Mouse (Mus musculus) layer of hippocampus, adult 2 months (tissue): ENCODE measurements around the gene Agpat2. TPM values are rescaled to one million over a fixed set of nuclear protein-coding genes. Genes with fewer than 3 reads are reported as not detected.

Source experiments
- DNase-seq, 2 experiments: peaks; one replicate each; pipeline ENCODE4 v3.0.0; 2022; ENCODE audit warnings: low spot score in 2 of 2
- H3K27ac ChIP-seq: fragments of 200-600 bp; 2 replicates; pipeline ENCODE4 v1.8.1; 2022
- H3K4me3 ChIP-seq: fragments of 200-600 bp; 2 replicates; pipeline ENCODE4 v1.8.1; 2022; ENCODE audit warnings: mild to moderate bottlenecking
- CTCF ChIP-seq: fragments of 200-600 bp; conservative IDR thresholded peaks from 2 replicates; pipeline ENCODE4 v1.8.1; 2022; ENCODE audit warnings: antibody characterized with exemption, mild to moderate bottlenecking, moderate library complexity
- microRNA-seq, 2 experiments: library from miRNA; unstranded; fragments of <30 nt; microRNA quantifications; one replicate each; pipeline ENCODE4 v1.2.0; 2021
- total RNA-seq, 2 experiments: library from RNA; stranded (reverse); gene quantifications; 2 replicates each; pipeline ENCODE4 v1.2.3; 2021

Agpat2 gene
- total RNA-seq, 2 experiments from 2014 or later = 1.6 to 2.5 TPM

DNA sequence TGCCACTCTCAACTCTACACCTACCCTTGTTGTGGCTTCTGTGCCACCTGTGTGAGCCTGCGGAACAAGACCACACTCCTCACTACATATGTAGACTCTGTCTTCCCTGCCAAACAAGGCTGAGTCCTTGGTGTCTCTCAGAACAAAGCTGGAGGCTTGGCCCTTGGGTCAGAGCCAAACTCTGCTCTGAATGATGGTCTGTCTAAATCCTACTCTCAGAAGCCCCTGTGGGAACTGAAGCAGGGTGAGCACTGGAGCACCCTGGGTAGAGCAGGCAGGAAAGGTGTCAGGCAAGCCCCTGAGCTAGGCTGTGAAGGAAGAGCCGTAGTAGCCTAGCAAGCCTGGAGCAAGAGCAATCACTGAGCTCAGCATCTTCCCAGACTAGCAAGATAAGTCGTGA lies 54.0 kb downstream of the Agpat2 start:
- no peak overlapping the region for H3K4me3 ChIP-seq
- H3K27ac ChIP-seq = no peak overlapping the region
- DNase-seq = no peak
- no peak for TF ChIP-seq CTCF

DNA sequence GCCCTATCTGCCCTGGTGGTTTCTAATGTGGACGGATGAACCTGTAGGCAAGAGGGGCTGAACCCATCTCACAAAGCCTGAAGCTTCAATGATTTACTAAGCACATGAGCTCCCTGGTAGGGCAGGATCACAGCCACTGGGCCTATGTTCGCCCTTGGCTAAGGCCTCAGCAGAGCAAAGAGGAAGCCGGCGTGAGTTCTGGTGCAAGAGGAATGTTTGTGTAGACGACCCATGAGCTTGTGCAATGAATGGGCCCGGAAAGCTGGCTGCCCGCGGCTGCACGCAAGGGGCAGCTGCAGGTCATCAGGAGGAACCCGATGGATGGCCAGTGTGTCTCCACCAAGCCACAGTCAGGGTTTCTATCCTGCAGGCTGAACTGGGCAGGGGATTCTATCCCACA lies 54.4 kb downstream of the Agpat2 start:
- TF ChIP-seq CTCF = no peak
- no peak for DNase-seq

GRCm38 (mm10) chr2:26547481-26547880 lies 56.7 kb downstream of the Agpat2 start:
- Histone ChIP-seq H3K27ac (no peak overlapping the region; the same call in 1 of the 2 replicates), H3K4me3 (no peak overlapping the region)
- peak; percentile 66 for TF ChIP-seq CTCF
- peak in 1 of 2 experiments; percentile 44 for DNase-seq

More for the DNA sequence above, 54.4 kb downstream of the Agpat2 start:
- no peak overlapping the region for H3K27ac ChIP-seq
- no peak overlapping the region for H3K4me3 ChIP-seq

DNA sequence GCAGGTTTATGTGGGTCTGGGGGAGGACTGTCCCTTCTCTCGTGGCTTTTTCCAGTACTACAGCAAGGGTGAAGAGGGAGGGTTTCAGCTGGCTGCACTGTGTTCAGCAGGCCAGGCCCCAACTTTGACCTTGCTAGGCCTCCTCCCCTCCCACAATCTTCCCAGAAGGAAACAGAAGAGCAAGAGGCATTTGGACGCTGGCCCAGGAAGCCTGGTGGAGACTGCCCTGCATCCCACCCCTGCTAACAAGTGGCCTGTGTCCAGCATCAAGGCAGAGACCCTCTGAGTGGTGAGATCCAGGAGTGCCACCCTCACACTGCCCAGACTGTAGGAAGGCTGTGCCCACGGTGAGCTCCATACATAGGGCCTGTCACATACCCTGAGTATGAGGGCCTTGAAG lies 60.0 kb downstream of the Agpat2 start:
- no peak overlapping the region for H3K4me3 ChIP-seq
- no peak for TF ChIP-seq CTCF
- no peak for DNase-seq
- H3K27ac ChIP-seq = no peak overlapping the region

DNA sequence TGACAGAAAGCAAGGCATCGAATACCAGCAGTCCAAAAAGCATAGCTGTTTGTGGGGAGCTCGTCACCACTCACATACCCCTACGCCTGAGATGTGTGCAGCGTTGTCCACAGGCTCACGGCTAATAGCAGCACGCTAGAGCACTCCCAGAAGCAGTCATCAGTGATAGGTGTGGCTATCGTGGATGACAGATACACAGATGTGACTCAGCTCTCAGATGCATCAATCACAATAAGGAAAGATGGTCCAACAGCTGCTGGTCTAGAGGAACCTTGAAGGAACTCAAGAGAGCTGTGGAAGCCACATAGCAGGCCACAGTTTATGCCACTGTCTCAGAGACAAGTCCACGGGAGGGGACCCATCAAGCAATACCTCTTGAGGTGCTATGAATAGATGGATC lies 60.4 kb downstream of the Agpat2 start:
- H3K4me3 ChIP-seq = no peak overlapping the region
- no peak overlapping the region for H3K27ac ChIP-seq
- no peak for DNase-seq
- no peak for TF ChIP-seq CTCF

DNA sequence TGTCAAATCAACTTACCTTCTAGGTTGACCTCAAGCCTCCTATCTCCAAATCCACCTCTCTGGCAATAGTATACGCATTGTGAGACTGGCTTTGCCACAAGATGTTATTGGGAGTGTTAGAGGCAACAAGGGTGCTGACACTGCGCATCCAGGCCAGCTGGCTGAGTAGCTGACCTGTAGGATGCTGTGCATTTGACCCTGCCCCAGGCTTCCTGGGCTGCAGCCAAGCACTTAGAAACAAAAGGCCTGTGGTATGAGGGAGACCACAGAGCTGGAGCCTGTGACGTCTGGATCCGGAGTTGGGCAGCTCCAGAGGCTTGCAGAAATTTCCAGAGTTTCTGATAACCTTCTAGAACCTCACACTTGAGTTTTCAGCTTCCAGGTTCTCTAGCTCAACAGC lies 61.1 kb downstream of the Agpat2 start:
- DNase-seq = no peak
- Histone ChIP-seq H3K27ac (no peak overlapping the region), H3K4me3 (no peak overlapping the region)
- TF ChIP-seq CTCF = no peak

Small RNA genes lying within 50 kb of the gene (microRNA-seq; reads per million reads assigned to microRNA genes)
- gene Mir126a (0 to 1.6 reads per million in 2 experiments), gene Mir126b (0 reads per million in 2 experiments)

Other genes with a start within 250 kb of the Agpat2 start
- 1 to 10 TPM; 1.5 to 2.1 TPM for gene Card9, start 243.5 kb downstream of the Agpat2 start, total RNA-seq
- 10 to 100 TPM; 72.5 to 88.9 TPM for gene Snapc4, start 223.8 kb downstream of the Agpat2 start, total RNA-seq
- 100 to 1,000 TPM; 159 to 168 TPM for gene Entr1, start 215.1 kb downstream of the Agpat2 start, total RNA-seq
- gene Pmpca, start 215.1 kb downstream of the Agpat2 start, total RNA-seq = 100 to 1,000 TPM in 1 of 2 experiments, 10 to 100 TPM in 1; 89.2 to 100 TPM
- 10 to 100 TPM; 22.2 to 25.1 TPM for gene Inpp5e, start 195.2 kb downstream of the Agpat2 start, total RNA-seq
- 10 to 100 TPM; 49.3 to 51.3 TPM for gene Sec16a, start 159.2 kb downstream of the Agpat2 start, total RNA-seq
- gene Notch1, start 87.8 kb downstream of the Agpat2 start, total RNA-seq = 10 to 100 TPM; 32.7 to 35.7 TPM
- gene Egfl7, start 24.4 kb downstream of the Agpat2 start, total RNA-seq = 10 to 100 TPM; 72.2 to 74.3 TPM
- not detected for gene Gm20532, start 17.8 kb downstream of the Agpat2 start, total RNA-seq
- gene Fam69b, start 24.0 kb upstream of the Agpat2 start, total RNA-seq = 10 to 100 TPM; 70.3 to 72.6 TPM
- gene Lcn4, start 66.9 kb upstream of the Agpat2 start, total RNA-seq = not detected